12 mouse cellular contexts compared by ENCODE assay signal in the genomic region with DNA sequence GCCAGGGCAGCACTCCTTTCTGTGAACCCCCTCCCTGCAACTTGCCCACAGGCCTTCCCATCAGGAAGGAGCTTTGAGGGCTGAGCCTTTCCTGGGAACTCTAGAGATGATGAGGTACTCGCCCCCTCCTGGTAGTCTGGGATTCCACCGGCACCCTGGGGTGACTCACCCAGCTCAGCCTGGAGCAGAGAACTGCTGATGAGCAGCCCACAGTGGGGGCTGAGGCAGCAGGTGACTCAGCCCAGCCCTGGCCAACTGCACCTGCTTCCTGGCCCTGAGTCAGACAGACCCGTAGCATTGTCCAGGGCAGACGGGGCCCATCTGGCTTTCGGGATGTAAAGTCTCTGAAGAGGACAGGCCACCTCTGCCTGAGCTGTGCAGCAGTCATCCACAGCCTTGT. TPM values are rescaled to one million over a fixed set of nuclear protein-coding genes. Genes with fewer than 3 reads are reported as not detected.
A peak's percentile ranks its signal among the peaks of the same experiment; 100 is the strongest.
DNase-seq lines count a peak whose midpoint lies in the region; ATAC-seq and TF ChIP-seq lines count a peak whose summit lies in the region.
"Had no signal": no experiment of that assay in that cellular context is flagged by ENCODE, and none has a peak within 500 bp of the region (broad histone marks: within the 10 kb centered on the region; RNA-seq: fewer than 3 reads in every experiment).

No protein-coding gene starts in this region.

- no peak overlapping the region for H3K4me2 ChIP-seq in stomach, postnatal 0 days (replicated peaks; ENCODE audit: low read depth)

- peak; percentile 83 for ATAC-seq in stomach, postnatal 0 days (ENCODE audit: low FRiP score, low TSS enrichment)
- ATAC-seq: activated CD4-positive, CD25-positive, alpha-beta regulatory T cell, adult 4 months; CD4-positive, CD25-positive, alpha-beta regulatory T cell, adult 4 months had no signal

- no peak overlapping the region for H3K9ac ChIP-seq in stomach, postnatal 0 days (ENCODE audit: low read length)

- intact Hi-C loops in gastrocnemius, postnatal 14 days (cut with DNase I; ENCODE audit: low total_unique reads), result no loop called here

- H3K27ac ChIP-seq in stomach, postnatal 0 days (replicated peaks), result no peak overlapping the region
- H3K27ac ChIP-seq in cerebellum, adult 2 months (ENCODE audit: insufficient read depth, low read length), result no peak overlapping the region

- 42% methylated on average over 5 of the region's 5 CpGs for WGBS in stomach, postnatal 0 days
- 26% methylated on average over 5 of the region's 5 CpGs for WGBS in cerebellum, adult 2 months

- no peak for TF ChIP-seq POLR2A in cerebellum, adult 2 months (IDR thresholded peaks at IDR 0.05; ENCODE audit: borderline replicate concordance, insufficient read depth, low read length)

- no peaks in the 10 kb centered on the region for H3K9me3 ChIP-seq in stomach, postnatal 0 days (ENCODE audit: control insufficient read depth, low read length)

- H3K4me3 ChIP-seq in stomach, postnatal 0 days (ENCODE audit: low read depth, low read length), result no peak overlapping the region
- H3K4me3 ChIP-seq in cerebellum, adult 2 months (replicated peaks; ENCODE audit: insufficient read depth, low read depth, low read length), result no peak overlapping the region

- H3K4me1 ChIP-seq in stomach, postnatal 0 days (replicated peaks; ENCODE audit: control insufficient read depth, insufficient read depth), result peaks cover under 1% of the 10 kb centered on the region; the same call in 1 of the 2 replicates
- no peaks in the 10 kb centered on the region for H3K4me1 ChIP-seq in cerebellum, adult 2 months (ENCODE audit: control insufficient read depth, insufficient read depth, low read length)

- TF ChIP-seq CTCF in stomach, postnatal 0 days (IDR thresholded peaks at IDR 0.05; ENCODE audit: low read depth), result peak; percentile 39; the same call in 1 of the 2 replicates
- no peak for TF ChIP-seq CTCF in cerebellum, adult 2 months (IDR thresholded peaks at IDR 0.05; ENCODE audit: borderline replicate concordance, insufficient read depth, low read depth, low read length)

- H3K36me3 ChIP-seq in stomach, postnatal 0 days (ENCODE audit: control insufficient read depth, insufficient read depth, low read length), result no peaks in the 10 kb centered on the region

- peak; percentile 17 for DNase-seq in gastrocnemius, postnatal 14 days
- DNase-seq in gastrocnemius, postnatal 25 days, result no peak
- peak; percentile 85 for DNase-seq in right cerebral cortex, adult 18-20 months
- no peak for DNase-seq in right cerebral cortex, postnatal 4 days
- peak; percentile 24 for DNase-seq in left cerebral cortex, adult 11 months (ENCODE audit: low spot score)
- DNase-seq in stomach, postnatal 0 days (ENCODE audit: low spot score), result peak; percentile 50
- DNase-seq in cerebellum, adult 2 months, result no peak
- DNase-seq in kidney, adult 8-10 months, result no peak
- DNase-seq: lung, postnatal 4 days had no signal

- H3K27me3 ChIP-seq in stomach, postnatal 0 days (ENCODE audit: control insufficient read depth, insufficient read depth, low read length), result no peaks in the 10 kb centered on the region
- no peaks in the 10 kb centered on the region for H3K27me3 ChIP-seq in cerebellum, adult 2 months (ENCODE audit: control insufficient read depth, insufficient read depth, low read length)

- TF ChIP-seq EP300 in stomach, postnatal 0 days (optimal IDR thresholded peaks at IDR 0.05), result no peak

RNA-seq across cellular contexts. Expression of gene Gal, which starts 4.9 kb away (rescaled TPM):
- total RNA-seq in gastrocnemius, postnatal 14 days (2021), result under 1 TPM in 1 of 2 experiments, not detected in 1; 0.33 TPM
- under 1 TPM; 0.49 to 0.72 TPM for total RNA-seq in gastrocnemius, postnatal 25 days (2021)
- polyA plus RNA-seq in stomach, postnatal 0 days (2015; fragmentation: Nextera tagmentation; extraction: Ambion mirVana), result 10.2 and 11.8 TPM in 2 replicates
- 6.7 and 7.1 TPM in 2 replicates for polyA plus RNA-seq in cerebellum, adult 2 months (2012; rRNA removed)
- total RNA-seq: heart, postnatal 10 days had no signal

RNA-seq across cellular contexts. Expression of gene Tesmin, which starts 30.6 kb away (rescaled TPM):
- under 1 TPM; 0.20 to 0.43 TPM for total RNA-seq in gastrocnemius, postnatal 14 days (2021)
- total RNA-seq in gastrocnemius, postnatal 25 days (2021), result under 1 TPM; 0.43 to 0.80 TPM
- polyA plus RNA-seq in stomach, postnatal 0 days (2015; fragmentation: Nextera tagmentation; extraction: Ambion mirVana), result 0.34 and 0.48 TPM in 2 replicates
- polyA plus RNA-seq in cerebellum, adult 2 months (2012; rRNA removed), result 0.13 and 0.15 TPM in 2 replicates
- polyA plus RNA-seq: activated CD4-positive, CD25-positive, alpha-beta regulatory T cell, adult 4 months; CD4-positive, CD25-positive, alpha-beta regulatory T cell, adult 4 months had no signal

Comparison
In these comparisons a context has a peak if more than half of its experiments do, and no peak if none do; other contexts are left out.
1. DNase-seq: peak in gastrocnemius, postnatal 14 days (single experiment), right cerebral cortex, adult 18-20 months (single experiment), left cerebral cortex, adult 11 months (single experiment) and stomach, postnatal 0 days (single experiment); none in gastrocnemius, postnatal 25 days (single experiment), right cerebral cortex, postnatal 4 days (single experiment), cerebellum, adult 2 months (0 of 2) and kidney, adult 8-10 months (0 of 2).